Mouse (Mus musculus): ENCODE results near the gene Ift122. TPM values are rescaled to one million over a fixed set of nuclear protein-coding genes. Genes with fewer than 3 reads are reported as not detected.
A peak's percentile ranks its signal among the peaks of the same experiment; 100 is the strongest.
"Not testable (repeated sequence)": the region's sequence is repeated elsewhere in the genome, so short reads cannot be mapped to it uniquely, and the experiment has no call there.

Ift122 gene
- polyA plus RNA-seq, 1 experiment from 2014 or later = 28.2 TPM

DNA sequence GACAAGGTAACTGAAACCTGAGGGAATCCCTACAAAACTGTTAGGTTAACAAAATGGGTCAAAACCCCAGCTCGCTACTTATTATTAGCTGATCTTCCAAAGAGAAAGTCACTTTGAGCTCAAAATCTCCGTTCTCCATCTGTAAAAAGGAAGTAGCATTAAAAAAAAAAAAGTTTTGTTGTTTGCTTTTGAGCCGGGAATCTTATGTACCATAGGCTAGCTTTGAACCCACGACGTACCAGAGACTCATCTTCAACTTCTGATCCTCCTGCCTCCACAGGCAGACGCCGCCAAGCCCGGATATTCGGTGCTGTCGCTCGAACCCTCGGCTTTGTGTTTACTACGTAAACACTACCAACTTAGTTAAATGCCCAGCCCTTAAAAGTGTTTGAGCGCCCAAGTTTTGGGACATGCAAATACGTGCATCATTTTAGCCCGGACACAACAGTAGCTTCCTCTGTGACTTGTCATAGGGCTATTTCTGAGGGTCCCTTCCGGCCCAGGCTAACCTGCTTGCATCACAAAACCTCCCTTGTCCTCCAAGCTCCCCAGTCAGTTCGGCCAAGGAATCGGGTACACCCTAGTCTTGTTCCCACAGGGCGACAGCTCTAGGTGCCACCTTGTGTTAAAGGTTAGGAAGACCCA is 702 bp upstream of the Ift122 start:
- Histone ChIP-seq H3K4me1 (peaks cover 16% of the 10 kb centered on the region), H3K27me3 (replicated peaks) (no peaks in the 10 kb centered on the region), H3K9ac (replicated peaks) (peak overlapping the region; percentile 56), H3K4me3 (replicated peaks) (peak overlapping the region; percentile 68), H3K27ac (replicated peaks) (peak overlapping the region; percentile 85), H3K9me3 (replicated peaks) (no peaks in the 10 kb centered on the region), H3K36me3 (0 out of 2 replicates have a peak, but pooled peaks cover 2% of the 10 kb centered on the region), H3K4me2 (peak overlapping the region; percentile 88)
- WGBS = 6% methylated on average over 20 of the region's 20 CpGs
- ATAC-seq (ENCODE audit: low FRiP score) = no peak

DNA sequence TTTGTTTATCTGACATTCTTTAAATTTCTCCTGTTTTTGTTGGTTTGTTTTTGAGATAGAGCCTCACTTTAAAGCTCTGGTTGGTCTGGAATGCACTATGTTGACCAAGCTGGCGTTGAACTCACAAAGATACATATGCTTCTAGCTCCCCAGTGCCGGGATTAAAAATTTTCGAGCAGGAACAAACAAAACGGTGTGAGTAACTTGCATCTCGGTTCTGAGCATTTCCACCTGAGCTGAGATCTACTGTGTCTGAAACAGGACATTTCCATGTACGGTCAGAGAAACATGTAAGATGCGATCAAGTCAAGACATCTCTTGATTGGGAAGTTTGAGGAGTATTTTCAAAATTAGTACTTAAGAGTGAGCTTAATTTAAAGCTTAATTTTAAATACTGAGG is 715 bp downstream of the Ift122 start:
- H3K4me1 ChIP-seq = peaks cover 16% of the 10 kb centered on the region
- peak overlapping the region; percentile 85 for H3K27ac ChIP-seq (replicated peaks)
- ATAC-seq (ENCODE audit: low FRiP score) = no peak
- peak overlapping the region; percentile 58; the same call in 1 of the 2 replicates for H3K9ac ChIP-seq (replicated peaks)
- 0 out of 2 replicates have a peak, but pooled peaks cover 2% of the 10 kb centered on the region for H3K36me3 ChIP-seq
- H3K4me2 ChIP-seq = peak overlapping the region; percentile 88
- peak overlapping the region; percentile 68 for H3K4me3 ChIP-seq (replicated peaks)
- WGBS = 50% methylated on average over 7 of the region's 7 CpGs
- H3K9me3 ChIP-seq (replicated peaks) = no peaks in the 10 kb centered on the region
- no peaks in the 10 kb centered on the region for H3K27me3 ChIP-seq (replicated peaks)

DNA sequence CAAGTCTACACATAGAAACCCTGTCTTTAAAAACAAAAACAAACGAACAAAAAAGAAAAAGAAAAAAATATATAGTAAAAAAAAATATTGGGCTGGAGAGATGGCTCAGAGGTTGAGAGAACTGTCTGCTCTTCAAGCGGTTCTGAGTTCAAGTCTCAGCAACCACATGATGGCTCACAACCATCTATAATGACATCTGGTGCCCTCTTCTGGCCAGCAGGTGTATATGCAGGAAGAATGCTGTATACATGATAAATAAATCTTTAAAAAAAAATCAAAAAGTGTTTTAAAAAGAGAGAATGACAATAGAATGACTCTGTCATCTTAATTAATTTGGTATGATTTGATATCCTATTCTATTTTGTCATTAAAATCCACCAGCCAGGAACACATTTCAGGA is 1.2 kb downstream of the Ift122 start:
- Histone ChIP-seq H3K4me3 (replicated peaks) (no peak overlapping the region), H3K4me1 (peaks cover 16% of the 10 kb centered on the region), H3K36me3 (0 out of 2 replicates have a peak, but pooled peaks cover 2% of the 10 kb centered on the region), H3K9ac (replicated peaks) (no peak overlapping the region), H3K4me2 (no peak overlapping the region), H3K27ac (replicated peaks) (no peak overlapping the region), H3K9me3 (replicated peaks) (no peaks in the 10 kb centered on the region), H3K27me3 (replicated peaks) (no peaks in the 10 kb centered on the region)
- ATAC-seq (ENCODE audit: low FRiP score) = no peak
- 71% methylated on average over 2 of the region's 2 CpGs for WGBS

DNA sequence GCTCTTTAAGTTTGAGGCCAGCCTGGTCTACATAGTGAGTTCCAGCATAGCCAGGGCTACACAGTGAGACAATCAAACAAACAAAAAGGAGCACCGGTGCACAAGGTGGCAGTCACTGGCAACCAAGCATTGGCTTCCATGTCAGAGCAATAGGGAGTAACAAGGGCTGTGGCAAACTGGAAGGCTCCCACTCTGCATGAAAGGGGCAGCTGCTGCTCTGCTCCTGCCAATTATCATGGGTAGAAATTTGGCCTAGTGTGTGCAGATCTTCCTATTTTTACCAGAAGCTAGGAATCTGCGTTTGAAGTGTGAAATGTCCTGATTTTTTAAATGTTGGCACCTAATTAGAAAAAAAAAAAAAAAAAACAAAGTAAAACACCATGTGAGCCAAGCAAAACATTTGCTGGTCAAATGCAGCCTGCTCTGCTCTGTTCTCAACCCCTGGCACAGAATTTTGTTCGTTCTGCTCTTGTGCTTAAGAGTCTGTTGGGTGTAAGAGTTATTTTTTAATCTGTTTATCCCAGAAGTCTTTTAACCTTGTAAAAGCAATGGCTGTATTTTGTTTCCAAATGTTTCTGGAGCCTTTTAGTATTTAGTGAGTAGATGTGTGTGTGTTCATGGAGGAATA is 2.6 kb downstream of the Ift122 start:
- no peaks in the 10 kb centered on the region for H3K36me3 ChIP-seq
- H3K9ac ChIP-seq (replicated peaks) = no peak overlapping the region
- H3K9me3 ChIP-seq (replicated peaks) = no peaks in the 10 kb centered on the region
- no peak for ATAC-seq (ENCODE audit: low FRiP score)
- 84% methylated on average over 3 of the region's 3 CpGs for WGBS
- H3K4me1 ChIP-seq = peaks cover 16% of the 10 kb centered on the region
- H3K4me2 ChIP-seq = no peak overlapping the region
- no peaks in the 10 kb centered on the region for H3K27me3 ChIP-seq (replicated peaks)
- no peak overlapping the region for H3K27ac ChIP-seq (replicated peaks)
- no peak overlapping the region for H3K4me3 ChIP-seq (replicated peaks)

DNA sequence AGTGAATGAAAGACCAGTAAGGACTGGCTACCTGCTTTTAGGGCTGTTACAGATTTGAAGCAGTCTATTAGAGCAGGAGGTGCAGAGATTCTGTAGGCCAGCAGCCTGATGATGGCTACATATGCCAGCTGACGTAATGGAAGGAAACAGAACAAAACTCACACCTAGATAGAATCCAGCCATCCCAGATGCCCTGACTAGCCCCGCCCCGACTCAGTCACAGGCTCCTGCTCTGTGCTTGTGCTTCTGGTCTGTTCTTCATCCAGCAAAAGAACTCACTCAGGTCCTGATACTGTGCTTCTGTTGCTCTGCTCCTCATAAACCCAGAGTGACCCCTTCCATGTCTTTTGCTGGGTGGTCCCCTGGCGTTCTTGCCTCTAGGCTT is 3.1 kb downstream of the Ift122 start:
- no peak for ATAC-seq (ENCODE audit: low FRiP score)
- 83% methylated on average over 4 of the region's 4 CpGs for WGBS
- H3K36me3 ChIP-seq = no peaks in the 10 kb centered on the region

DNA sequence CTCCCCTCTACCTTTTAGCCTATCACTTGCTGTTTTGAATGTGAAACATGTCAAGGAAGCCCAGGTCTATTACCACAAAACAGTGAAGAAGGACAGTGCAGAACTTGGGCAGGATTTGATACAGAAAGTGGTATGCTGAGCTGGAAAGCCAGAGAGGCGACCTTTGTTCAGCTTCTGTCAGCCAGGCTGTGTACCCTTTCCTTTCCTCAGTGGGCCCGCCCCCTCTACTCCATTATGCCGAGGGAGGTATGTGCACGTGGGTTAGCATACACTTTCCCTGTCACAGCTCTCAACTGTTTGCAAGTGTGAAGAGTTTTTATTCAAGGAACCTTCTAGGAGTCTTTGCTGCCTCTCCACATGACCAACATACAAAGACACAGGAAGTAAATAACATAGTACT is 6.0 kb downstream of the Ift122 start:
- no peak for ATAC-seq (ENCODE audit: low FRiP score)
- WGBS = 64% methylated on average over 4 of the region's 4 CpGs
- H3K4me1 ChIP-seq = no peaks in the 10 kb centered on the region
- no peaks in the 10 kb centered on the region for H3K9me3 ChIP-seq (replicated peaks)
- no peak overlapping the region for H3K9ac ChIP-seq (replicated peaks)
- H3K4me2 ChIP-seq = no peak overlapping the region
- H3K36me3 ChIP-seq = peaks cover 5% of the 10 kb centered on the region
- H3K27me3 ChIP-seq (replicated peaks) = no peaks in the 10 kb centered on the region
- no peak overlapping the region for H3K27ac ChIP-seq (replicated peaks)
- H3K4me3 ChIP-seq (replicated peaks) = no peak overlapping the region

More for the DNA sequence above, 3.1 kb downstream of the Ift122 start:
- H3K9me3 ChIP-seq (replicated peaks) = no peaks in the 10 kb centered on the region
- H3K4me1 ChIP-seq = peaks cover 16% of the 10 kb centered on the region
- no peaks in the 10 kb centered on the region for H3K27me3 ChIP-seq (replicated peaks)
- no peak overlapping the region for H3K4me3 ChIP-seq (replicated peaks)
- no peak overlapping the region for H3K9ac ChIP-seq (replicated peaks)
- no peak overlapping the region for H3K4me2 ChIP-seq
- no peak overlapping the region for H3K27ac ChIP-seq (replicated peaks)

DNA sequence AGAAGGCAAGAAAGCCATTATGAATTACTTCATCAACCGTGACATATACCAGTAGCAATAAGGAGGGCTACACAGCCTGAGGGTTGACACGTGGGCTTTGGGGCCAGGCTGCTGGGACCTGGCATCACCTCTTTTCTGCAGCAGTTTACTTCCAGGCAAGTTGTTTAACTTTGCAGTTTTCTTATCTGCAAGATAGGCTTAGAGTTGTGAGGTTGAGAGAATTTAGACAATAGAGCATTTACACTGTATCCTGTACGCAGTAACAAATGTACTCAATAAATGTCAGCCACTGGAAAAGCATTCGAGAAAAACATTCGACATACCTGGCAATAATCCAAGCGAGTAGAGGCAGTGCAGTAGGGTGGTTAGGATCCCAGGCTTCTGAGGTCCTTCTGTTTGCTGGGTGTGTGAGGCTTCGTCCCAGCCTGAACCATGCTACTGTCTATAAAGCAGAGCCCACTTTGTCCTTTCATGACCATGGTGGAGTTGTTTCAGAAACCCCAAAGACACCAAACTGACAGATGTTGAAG is 6.8 kb downstream of the Ift122 start:
- Histone ChIP-seq H3K27ac (replicated peaks) (no peak overlapping the region), H3K27me3 (replicated peaks) (no peaks in the 10 kb centered on the region), H3K4me1 (no peaks in the 10 kb centered on the region), H3K4me3 (replicated peaks) (no peak overlapping the region), H3K9ac (replicated peaks) (no peak overlapping the region), H3K9me3 (replicated peaks) (no peaks in the 10 kb centered on the region), H3K4me2 (no peak overlapping the region), H3K36me3 (peaks cover 13% of the 10 kb centered on the region)
- 62% methylated on average over 7 of the region's 7 CpGs for WGBS
- ATAC-seq (ENCODE audit: low FRiP score) = no peak

DNA sequence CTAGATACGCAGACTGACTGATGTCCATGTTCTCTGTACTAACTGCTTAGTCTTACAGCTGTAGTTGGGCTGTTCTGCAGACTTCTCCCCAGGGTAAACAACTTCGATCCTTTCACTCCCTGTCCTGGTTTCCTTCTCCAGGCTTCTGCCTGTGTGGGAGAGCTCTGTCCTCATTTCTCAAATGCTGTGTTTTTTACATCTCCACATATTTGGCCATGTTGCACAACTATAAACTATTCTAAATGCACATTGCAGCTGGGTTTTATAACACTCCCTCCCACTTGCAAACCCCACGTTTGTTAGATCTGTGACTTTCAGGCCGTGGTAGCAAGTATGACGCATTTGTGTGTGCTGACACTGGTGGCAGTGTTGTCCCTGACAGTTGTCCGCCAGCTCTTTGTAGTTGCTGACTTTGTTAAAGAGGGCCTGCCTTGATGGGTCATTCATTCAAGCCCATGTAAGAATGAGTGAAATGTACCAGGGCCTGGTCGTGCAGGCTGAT is 10.1 kb downstream of the Ift122 start:
- Histone ChIP-seq H3K27ac (replicated peaks) (no peak overlapping the region), H3K4me2 (no peak overlapping the region), H3K9me3 (replicated peaks) (no peaks in the 10 kb centered on the region), H3K9ac (replicated peaks) (no peak overlapping the region), H3K36me3 (peaks cover 16% of the 10 kb centered on the region), H3K4me1 (no peaks in the 10 kb centered on the region), H3K27me3 (replicated peaks) (no peaks in the 10 kb centered on the region), H3K4me3 (replicated peaks) (no peak overlapping the region)
- WGBS = 70% methylated on average over 7 of the region's 7 CpGs
- no peak for ATAC-seq (ENCODE audit: low FRiP score)

DNA sequence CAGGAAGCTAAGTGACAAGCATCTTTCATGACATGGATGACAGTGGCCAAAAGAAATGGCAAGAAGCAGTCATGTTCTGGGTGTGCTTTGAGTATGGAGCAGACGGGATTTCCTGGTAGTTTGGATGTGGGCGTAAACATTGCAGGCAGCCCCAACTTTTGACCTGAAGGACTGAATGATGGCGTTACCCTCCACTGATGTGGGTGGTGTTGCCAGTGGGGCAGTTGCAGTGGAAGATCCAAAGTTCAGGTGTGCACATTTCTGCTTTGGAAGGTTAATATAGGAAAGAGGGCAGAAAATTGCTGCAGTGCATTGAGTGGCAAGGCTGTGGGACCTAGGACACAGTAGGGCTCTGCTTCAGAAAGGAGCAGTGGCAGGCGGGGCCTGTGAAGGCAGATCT is 12.0 kb downstream of the Ift122 start:
- H3K27me3 ChIP-seq (replicated peaks) = no peaks in the 10 kb centered on the region
- H3K27ac ChIP-seq (replicated peaks) = no peak overlapping the region
- H3K4me2 ChIP-seq = no peak overlapping the region
- no peak overlapping the region for H3K9ac ChIP-seq (replicated peaks)
- no peaks in the 10 kb centered on the region for H3K9me3 ChIP-seq (replicated peaks)
- ATAC-seq (ENCODE audit: low FRiP score) = no peak
- H3K4me3 ChIP-seq (replicated peaks) = no peak overlapping the region
- WGBS = 95% methylated on average over 4 of the region's 4 CpGs
- no peaks in the 10 kb centered on the region for H3K4me1 ChIP-seq
- peaks cover 16% of the 10 kb centered on the region for H3K36me3 ChIP-seq

DNA sequence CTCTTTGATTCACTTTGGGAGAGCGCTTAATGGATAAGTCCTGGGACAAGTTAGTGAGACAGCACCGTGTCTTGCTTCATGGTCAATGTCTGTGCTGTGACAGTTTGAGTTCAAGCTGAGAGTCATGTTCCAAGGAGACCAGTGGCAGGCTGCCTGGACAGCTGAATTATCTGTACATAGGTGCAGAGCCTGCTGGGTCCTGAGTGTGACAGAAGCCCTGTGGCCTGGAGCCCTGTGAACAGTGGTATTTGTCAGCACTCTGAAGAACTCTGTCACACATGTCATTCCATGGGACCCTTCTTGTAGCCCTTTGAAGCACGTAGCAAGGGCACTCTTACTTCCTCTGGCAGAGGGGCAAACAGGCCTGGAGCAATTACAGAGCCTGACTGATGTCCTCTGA is 13.9 kb downstream of the Ift122 start:
- H3K4me2 ChIP-seq; H3K9ac ChIP-seq (replicated peaks); ATAC-seq (ENCODE audit: low FRiP score); H3K9me3 ChIP-seq (replicated peaks); H3K4me3 ChIP-seq (replicated peaks); H3K27ac ChIP-seq (replicated peaks); H3K27me3 ChIP-seq (replicated peaks); H3K4me1 ChIP-seq: not testable (repeated sequence)
- H3K36me3 ChIP-seq = peaks cover 16% of the 10 kb centered on the region
- no CpG with 5 or more reads among the region's 3 CpGs for WGBS

DNA sequence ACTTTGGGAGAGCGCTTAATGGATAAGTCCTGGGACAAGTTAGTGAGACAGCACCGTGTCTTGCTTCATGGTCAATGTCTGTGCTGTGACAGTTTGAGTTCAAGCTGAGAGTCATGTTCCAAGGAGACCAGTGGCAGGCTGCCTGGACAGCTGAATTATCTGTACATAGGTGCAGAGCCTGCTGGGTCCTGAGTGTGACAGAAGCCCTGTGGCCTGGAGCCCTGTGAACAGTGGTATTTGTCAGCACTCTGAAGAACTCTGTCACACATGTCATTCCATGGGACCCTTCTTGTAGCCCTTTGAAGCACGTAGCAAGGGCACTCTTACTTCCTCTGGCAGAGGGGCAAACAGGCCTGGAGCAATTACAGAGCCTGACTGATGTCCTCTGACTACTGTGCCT is 18.0 kb downstream of the Ift122 start:
- not testable (repeated sequence) for H3K36me3 ChIP-seq; H3K4me3 ChIP-seq (replicated peaks); H3K27ac ChIP-seq (replicated peaks); H3K4me1 ChIP-seq; H3K9ac ChIP-seq (replicated peaks); H3K27me3 ChIP-seq (replicated peaks); H3K9me3 ChIP-seq (replicated peaks); H3K4me2 ChIP-seq; ATAC-seq (ENCODE audit: low FRiP score)
- WGBS = no CpG with 5 or more reads among the region's 3 CpGs

DNA sequence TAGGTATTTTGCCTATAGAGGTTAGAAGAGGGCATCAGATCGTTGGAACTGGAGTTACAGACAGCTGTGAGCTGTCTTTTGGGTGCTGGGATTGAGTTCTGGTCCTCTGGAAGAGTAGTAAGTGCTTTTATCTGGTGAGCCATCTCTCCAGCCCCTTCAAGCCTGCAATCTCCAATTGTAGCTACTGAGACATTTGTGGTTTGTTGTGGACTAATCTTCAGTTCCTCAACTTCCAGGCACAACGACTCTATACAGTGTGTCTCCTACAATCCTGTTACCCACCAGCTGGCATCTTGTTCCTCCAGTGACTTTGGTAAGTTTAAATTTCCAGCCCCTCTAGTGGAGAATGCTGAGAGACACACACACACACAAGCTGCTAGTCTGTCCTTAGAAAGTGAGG is 24.0 kb downstream of the Ift122 start:
- Histone ChIP-seq H3K9me3 (replicated peaks) (no peaks in the 10 kb centered on the region), H3K9ac (replicated peaks) (no peak overlapping the region), H3K36me3 (peaks cover 42% of the 10 kb centered on the region), H3K4me1 (no peaks in the 10 kb centered on the region), H3K27ac (replicated peaks) (no peak overlapping the region), H3K27me3 (replicated peaks) (no peaks in the 10 kb centered on the region), H3K4me2 (no peak overlapping the region), H3K4me3 (replicated peaks) (no peak overlapping the region)
- 89% methylated on average over 2 of the region's 2 CpGs for WGBS
- ATAC-seq (ENCODE audit: low FRiP score) = no peak

All from neural tube, embryonic 15.5 days (tissue).